In the genomic region with DNA sequence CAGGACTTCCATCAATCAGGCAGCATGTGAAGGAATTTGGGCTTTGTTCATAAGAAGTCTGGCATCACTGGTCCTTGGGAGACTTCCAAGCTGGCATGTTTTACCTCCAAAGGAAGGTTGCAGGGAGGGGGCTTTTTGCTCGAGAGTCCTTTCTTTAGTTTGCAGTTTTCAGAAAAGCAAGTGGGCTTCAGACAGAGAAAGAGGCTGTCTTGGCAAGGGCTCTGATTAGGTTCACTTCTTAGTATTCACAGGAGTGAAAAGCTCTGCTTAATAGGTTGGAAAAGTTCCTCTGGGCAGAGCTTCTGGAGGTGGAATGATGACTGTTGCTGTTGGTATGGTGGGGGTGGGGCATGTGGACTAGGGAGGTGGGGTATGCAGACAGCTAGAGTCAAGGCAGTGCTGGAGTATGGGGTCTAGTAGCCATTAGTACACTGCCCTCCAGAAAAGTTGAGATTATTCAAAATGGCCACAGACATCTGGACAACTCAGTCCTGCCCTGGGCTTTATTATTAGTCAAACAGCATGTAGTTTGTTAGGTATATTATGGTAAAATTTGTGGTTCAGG, we compare ENCODE assay signal across 26 mouse cellular contexts. TPM values are rescaled to one million over a fixed set of nuclear protein-coding genes. Genes with fewer than 3 reads are reported as not detected.
DNase-seq lines count a peak whose midpoint lies in the region; ATAC-seq and TF ChIP-seq lines count a peak whose summit lies in the region.
"Had no signal": no experiment of that assay in that cellular context is flagged by ENCODE, and none has a peak within 500 bp of the region (broad histone marks: within the 10 kb centered on the region; RNA-seq: fewer than 3 reads in every experiment).

No protein-coding gene starts in this region.

- no peak overlapping the region for H3K9ac ChIP-seq in hindbrain, embryonic 13.5 days
- no peak overlapping the region for H3K9ac ChIP-seq in hindbrain, embryonic 12.5 days
- H3K9ac ChIP-seq in midbrain, postnatal 0 days (replicated peaks; ENCODE audit: low read length, poor library complexity, severe bottlenecking), result no peak overlapping the region
- no peak overlapping the region for H3K9ac ChIP-seq in midbrain, embryonic 13.5 days (replicated peaks)
- H3K9ac ChIP-seq in neural tube, embryonic 15.5 days (replicated peaks), result no peak overlapping the region
- H3K9ac ChIP-seq: intestine, embryonic 15.5 days; limb, embryonic 12.5 days; liver, postnatal 0 days had no signal

- no peaks in the 10 kb centered on the region for H3K9me3 ChIP-seq in hindbrain, embryonic 13.5 days
- H3K9me3 ChIP-seq in hindbrain, embryonic 12.5 days (replicated peaks), result no peaks in the 10 kb centered on the region
- H3K9me3 ChIP-seq in midbrain, postnatal 0 days (ENCODE audit: low read length), result no peaks in the 10 kb centered on the region
- no peaks in the 10 kb centered on the region for H3K9me3 ChIP-seq in midbrain, embryonic 13.5 days
- no peaks in the 10 kb centered on the region for H3K9me3 ChIP-seq in neural tube, embryonic 15.5 days (replicated peaks)
- H3K9me3 ChIP-seq: heart, embryonic 10.5 days; intestine, embryonic 15.5 days; limb, embryonic 12.5 days had no signal

- H3K4me1 ChIP-seq in hindbrain, embryonic 13.5 days (replicated peaks), result no peaks in the 10 kb centered on the region
- H3K4me1 ChIP-seq in hindbrain, embryonic 12.5 days, result no peaks in the 10 kb centered on the region
- no peaks in the 10 kb centered on the region for H3K4me1 ChIP-seq in midbrain, postnatal 0 days (ENCODE audit: insufficient read depth, low read length)
- no peaks in the 10 kb centered on the region for H3K4me1 ChIP-seq in midbrain, embryonic 13.5 days (replicated peaks)
- peaks cover 10% of the 10 kb centered on the region for H3K4me1 ChIP-seq in embryonic fibroblast, embryonic 13.5 days (ENCODE audit: control insufficient read depth, insufficient read depth, low read length)
- no peaks in the 10 kb centered on the region for H3K4me1 ChIP-seq in neural tube, embryonic 15.5 days
- H3K4me1 ChIP-seq: intestine, embryonic 15.5 days; limb, embryonic 12.5 days had no signal

- H3K27ac ChIP-seq in hindbrain, embryonic 13.5 days, result no peak overlapping the region
- no peak overlapping the region for H3K27ac ChIP-seq in hindbrain, embryonic 12.5 days
- no peak overlapping the region for H3K27ac ChIP-seq in midbrain, postnatal 0 days (ENCODE audit: low read depth, low read length)
- no peak overlapping the region for H3K27ac ChIP-seq in midbrain, embryonic 13.5 days
- peak overlapping the region; percentile 34 for H3K27ac ChIP-seq in embryonic fibroblast, embryonic 13.5 days (ENCODE audit: insufficient read depth, low read length)
- H3K27ac ChIP-seq in neural tube, embryonic 15.5 days (replicated peaks), result no peak overlapping the region
- H3K27ac ChIP-seq: heart, embryonic 10.5 days; intestine, embryonic 15.5 days; limb, embryonic 12.5 days; stomach, postnatal 0 days had no signal

- H3K4me3 ChIP-seq in hindbrain, embryonic 13.5 days, result no peak overlapping the region
- no peak overlapping the region for H3K4me3 ChIP-seq in hindbrain, embryonic 12.5 days
- no peak overlapping the region for H3K4me3 ChIP-seq in midbrain, postnatal 0 days (ENCODE audit: low read depth, low read length)
- H3K4me3 ChIP-seq in midbrain, embryonic 13.5 days (replicated peaks), result no peak overlapping the region
- H3K4me3 ChIP-seq in embryonic fibroblast, embryonic 13.5 days (ENCODE audit: insufficient read depth, low read length), result no peak overlapping the region
- no peak overlapping the region for H3K4me3 ChIP-seq in neural tube, embryonic 15.5 days (replicated peaks)
- H3K4me3 ChIP-seq: heart, embryonic 10.5 days; intestine, embryonic 15.5 days; limb, embryonic 12.5 days; myocyte had no signal

- peak; percentile 73; the same call in 1 of the 2 replicates for ATAC-seq in hindbrain, embryonic 13.5 days (ENCODE audit: low FRiP score)
- no peak for ATAC-seq in hindbrain, embryonic 12.5 days (ENCODE audit: low FRiP score)
- no peak for ATAC-seq in midbrain, postnatal 0 days (ENCODE audit: low FRiP score)
- ATAC-seq in midbrain, embryonic 13.5 days, result no peak
- peak; percentile 47; the same call in 1 of the 2 replicates for ATAC-seq in neural tube, embryonic 15.5 days (ENCODE audit: low FRiP score)
- ATAC-seq: intestine, embryonic 15.5 days; liver, postnatal 0 days; lung, postnatal 0 days had no signal

- no peaks in the 10 kb centered on the region for H3K27me3 ChIP-seq in hindbrain, embryonic 13.5 days
- no peaks in the 10 kb centered on the region for H3K27me3 ChIP-seq in hindbrain, embryonic 12.5 days
- H3K27me3 ChIP-seq in midbrain, postnatal 0 days (ENCODE audit: insufficient read depth, low read length), result no peaks in the 10 kb centered on the region
- no peaks in the 10 kb centered on the region for H3K27me3 ChIP-seq in midbrain, embryonic 13.5 days
- H3K27me3 ChIP-seq in neural tube, embryonic 15.5 days (replicated peaks), result no peaks in the 10 kb centered on the region
- H3K27me3 ChIP-seq: intestine, embryonic 15.5 days; limb, embryonic 12.5 days had no signal

- H3K4me2 ChIP-seq in hindbrain, embryonic 13.5 days, result no peak overlapping the region
- no peak overlapping the region for H3K4me2 ChIP-seq in hindbrain, embryonic 12.5 days (replicated peaks)
- no peak overlapping the region for H3K4me2 ChIP-seq in midbrain, postnatal 0 days (ENCODE audit: low read depth, low read length, poor library complexity, severe bottlenecking)
- H3K4me2 ChIP-seq in midbrain, embryonic 13.5 days (replicated peaks), result no peak overlapping the region
- H3K4me2 ChIP-seq in neural tube, embryonic 15.5 days, result no peak overlapping the region
- H3K4me2 ChIP-seq: intestine, embryonic 15.5 days; limb, embryonic 12.5 days; liver, embryonic 11.5 days; midbrain, embryonic 11.5 days had no signal

- DNase-seq in midbrain, postnatal 0 days (ENCODE audit: low spot score), result peak; percentile 33
- no peak for DNase-seq in right cerebral cortex, adult 2 months (ENCODE audit: low spot score in 2 of 2)
- DNase-seq: adrenal gland, postnatal 25 days; cerebellum, adult 11 months; cerebellum, postnatal 14 days; heart, postnatal 4 days; kidney, postnatal 4 days; liver, postnatal 0 days; right cerebral cortex, postnatal 14 days; thymus, adult 2 months; thymus, postnatal 4 days had no signal

- no peaks in the 10 kb centered on the region for H3K36me3 ChIP-seq in hindbrain, embryonic 13.5 days
- H3K36me3 ChIP-seq in hindbrain, embryonic 12.5 days, result no peaks in the 10 kb centered on the region
- no peaks in the 10 kb centered on the region for H3K36me3 ChIP-seq in midbrain, postnatal 0 days (ENCODE audit: insufficient read depth, low read length)
- no peaks in the 10 kb centered on the region for H3K36me3 ChIP-seq in midbrain, embryonic 13.5 days
- H3K36me3 ChIP-seq in neural tube, embryonic 15.5 days, result no peaks in the 10 kb centered on the region
- H3K36me3 ChIP-seq: heart, embryonic 10.5 days; intestine, embryonic 15.5 days; limb, embryonic 12.5 days had no signal

- WGBS in hindbrain, embryonic 13.5 days, result 50% methylated on average over 1 of the region's 1 CpGs
- WGBS in hindbrain, embryonic 12.5 days, result 42% methylated on average over 1 of the region's 1 CpGs
- 50% methylated on average over 1 of the region's 1 CpGs for WGBS in midbrain, postnatal 0 days
- 67% methylated on average over 1 of the region's 1 CpGs for WGBS in midbrain, embryonic 13.5 days
- 50% methylated on average over 1 of the region's 1 CpGs for WGBS in neural tube, embryonic 15.5 days

- no peak for TF ChIP-seq POLR2A in embryonic fibroblast, embryonic 13.5 days (IDR thresholded peaks at IDR 0.05; ENCODE audit: low read depth, low read length)

- no peak for TF ChIP-seq CTCF in midbrain, postnatal 0 days (IDR thresholded peaks at IDR 0.05)
- no peak for TF ChIP-seq CTCF in embryonic fibroblast, embryonic 13.5 days (IDR thresholded peaks at IDR 0.05; ENCODE audit: borderline replicate concordance, insufficient read depth, low read length)

RNA-seq across cellular contexts. Expression of gene Fhl1, which starts 49.3 kb away (rescaled TPM):
- polyA plus RNA-seq in hindbrain, embryonic 13.5 days (2015; fragmentation: Nextera tagmentation; extraction: Ambion mirVana), result 127 and 139 TPM in 2 replicates
- polyA plus RNA-seq in hindbrain, embryonic 12.5 days (2016; fragmentation: Nextera tagmentation; extraction: Ambion mirVana), result 81.7 and 87.1 TPM in 2 replicates
- 227 and 233 TPM in 2 replicates for total RNA-seq in midbrain, postnatal 0 days (2014; rRNA removed)
- 231 and 234 TPM in 2 replicates for polyA plus RNA-seq in midbrain, postnatal 0 days (2015; fragmentation: Nextera tagmentation; extraction: Ambion mirVana)
- 108 and 113 TPM in 2 replicates for polyA plus RNA-seq in midbrain, embryonic 13.5 days (2015; fragmentation: Nextera tagmentation; extraction: Ambion mirVana)
- polyA plus RNA-seq in embryonic fibroblast, embryonic 13.5 days (2011; ENCODE audit: insufficient read length, low read depth, missing spikeins), result 266 and 409 TPM in 2 replicates
- polyA plus RNA-seq in neural tube, embryonic 15.5 days (2015; fragmentation: Nextera tagmentation; extraction: Ambion mirVana), result 189 and 222 TPM in 2 replicates
- total RNA-seq: granulocyte monocyte progenitor cell, adult 5-6 weeks; MEL had no signal

Comparison
In these comparisons a context has a peak if more than half of its experiments do, and no peak if none do; other contexts are left out.
1. ATAC-seq: peak in hindbrain, embryonic 13.5 days (single experiment) and neural tube, embryonic 15.5 days (single experiment); none in hindbrain, embryonic 12.5 days (single experiment), midbrain, postnatal 0 days (single experiment) and midbrain, embryonic 13.5 days (single experiment).